Mouse (Mus musculus) stomach, embryonic 14.5 days (tissue): Measurements from ENCODE around the gene Olfr108. TPM values are rescaled to one million over a fixed set of nuclear protein-coding genes. Genes with fewer than 3 reads are reported as not detected.

Experiments used
- ATAC-seq: fragments of 200-750 bp; cut with Nextera tagmentation; 2 replicates; pipeline ENCODE4 v1.8.0; 2017; ENCODE audit warnings: low read depth, moderate TSS enrichment; ENCODE audit not compliant: insufficient number of reproducible peaks, insufficient read depth, low FRiP score
- H3K27ac ChIP-seq: fragments of 300-500 bp; sonication (generic); 2 replicates; pipeline ENCODE4 v1.5.1; 2014; ENCODE audit warnings: mild to moderate bottlenecking, low read length, moderate library complexity, mixed read lengths
- H3K27me3 ChIP-seq: fragments of 300-500 bp; sonication (generic); 2 replicates; pipeline ENCODE4 v1.6.1; 2014; ENCODE audit warnings: low read length, control low read depth, mixed read lengths; ENCODE audit not compliant: control insufficient read depth, insufficient read depth
- H3K36me3 ChIP-seq: fragments of 300-500 bp; sonication (generic); 2 replicates; pipeline ENCODE4 v1.6.1; 2014; ENCODE audit warnings: mild to moderate bottlenecking, control low read depth, low read length, moderate library complexity, mixed read lengths; ENCODE audit not compliant: control insufficient read depth, insufficient read depth
- H3K4me1 ChIP-seq: fragments of 300-500 bp; sonication (generic); 2 replicates; pipeline ENCODE4 v1.6.1; 2014; ENCODE audit warnings: low read length, control low read depth, mixed read lengths; ENCODE audit not compliant: control insufficient read depth, insufficient read depth
- H3K4me2 ChIP-seq: fragments of 300-500 bp; sonication (generic); replicated peaks from 2 replicates; pipeline ENCODE4 v1.6.1; 2014; ENCODE audit warnings: low read depth, low read length, control low read depth
- H3K4me3 ChIP-seq: fragments of 300-500 bp; sonication (generic); 2 replicates; pipeline ENCODE4 v1.5.1; 2014; ENCODE audit warnings: low read depth, low read length, control low read depth
- H3K9ac ChIP-seq: fragments of 300-500 bp; sonication (generic); replicated peaks from 2 replicates; pipeline ENCODE4 v1.6.1; 2014; ENCODE audit warnings: low read depth, mild to moderate bottlenecking, control low read depth, low read length, moderate library complexity, mixed read lengths
- H3K9me3 ChIP-seq: fragments of 300-500 bp; sonication (generic); 2 replicates; pipeline ENCODE4 v1.6.1; 2016; ENCODE audit warnings: low read depth, low read length, control low read depth; ENCODE audit not compliant: control insufficient read depth
- WGBS: fragments of 180-500 bp; shearing (Covaris S2); extraction: QIAGEN DNeasy Blood & Tissue Kit; methylation state at CpG from one replicate; pipeline ENCODE4 v1.1.7; 2014; 5-methylcytosine and 5-hydroxymethylcytosine counted together
- polyA plus RNA-seq: library from polyadenylated mRNA; unstranded; fragments of >200 nt; fragmentation: Nextera tagmentation; extraction: Ambion mirVana; gene quantifications from 2 replicates; pipeline ENCODE4 v1.2.1, GENCODE M21; 2014

Olfr108 gene
- polyA plus RNA-seq, result not detected in 2 replicates

DNA sequence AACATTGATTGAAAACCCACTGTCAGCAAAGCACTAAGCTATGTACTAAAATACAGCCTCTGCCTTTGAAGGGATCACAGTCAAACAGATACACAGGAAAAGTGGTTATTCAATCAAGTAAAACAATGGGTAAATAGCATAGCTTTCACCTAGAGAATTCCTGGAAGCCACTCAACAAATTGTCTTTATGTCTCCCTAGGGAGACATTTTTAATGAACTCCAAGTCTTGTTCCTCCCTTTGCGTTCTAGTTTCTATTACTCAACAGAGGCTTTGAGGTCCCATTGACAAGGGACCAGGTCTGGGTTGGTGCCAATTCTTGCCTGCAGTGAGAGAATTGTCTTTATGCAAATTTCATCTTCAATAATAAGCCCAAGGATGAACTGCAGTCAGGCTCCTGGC, at the start of gene Olfr108:
Gene Olfr108 (plus strand): TSS at position 301 of the 400 bp plus-strand sequence.
- Histone ChIP-seq H3K27me3 (no peaks in the 10 kb centered on the region), H3K9ac (no peak within 1 kb of the TSS), H3K27ac (no peak within 1 kb of the TSS), H3K4me2 (no peak within 1 kb of the TSS), H3K4me1 (no peaks in the 10 kb centered on the region), H3K9me3 (no peaks in the 10 kb centered on the region), H3K4me3 (no peak within 1 kb of the TSS), H3K36me3 (no peaks in the 10 kb centered on the region)
- 85% methylated on average over 1 of the region's 1 CpGs for WGBS
- no peak for ATAC-seq

DNA sequence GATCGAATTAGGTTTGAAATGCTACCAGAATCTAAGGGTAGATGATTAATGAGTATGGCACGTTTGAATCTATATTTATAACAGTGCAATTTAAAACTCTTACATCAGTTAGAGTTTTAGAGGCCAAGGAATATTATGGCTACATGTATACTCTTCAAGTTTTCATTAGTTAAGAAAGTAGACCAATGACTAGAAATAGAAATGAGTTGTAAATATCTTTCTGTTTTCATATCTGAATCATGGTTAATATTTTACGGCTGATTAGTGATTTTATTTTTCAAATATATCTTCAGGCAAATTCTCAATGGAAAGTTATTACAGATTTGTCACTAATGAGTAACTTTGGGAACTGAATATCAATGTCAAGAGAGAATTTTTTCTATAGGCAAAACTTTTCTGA, 46.4 kb upstream of the Olfr108 start, which contains the start of gene Olfr107:
Gene Olfr107 (plus strand): TSS at position 301 of the 400 bp plus-strand sequence.
- WGBS, result 73% methylated on average over 3 of the region's 3 CpGs

DNA sequence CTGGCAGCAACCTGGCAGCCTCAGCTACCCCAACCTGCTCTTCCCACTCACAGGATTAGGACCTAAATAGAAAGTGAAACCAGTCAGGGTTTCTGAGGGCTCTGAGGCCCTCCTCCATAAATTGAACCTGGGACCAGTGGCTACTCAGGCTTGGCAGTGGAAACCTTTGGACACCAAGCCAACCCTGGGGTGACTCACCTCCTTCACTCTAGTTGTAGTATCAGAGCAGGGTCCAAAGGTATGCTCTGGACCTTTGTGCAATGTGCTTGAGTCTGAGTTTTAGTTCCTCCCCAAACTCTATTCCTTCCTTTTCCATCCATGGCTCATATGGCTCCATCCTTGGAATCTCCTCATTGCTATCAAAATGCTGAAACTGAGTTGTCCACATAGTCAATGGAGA, 31.9 kb upstream of the Olfr108 start:
- no peaks in the 10 kb centered on the region for H3K36me3 ChIP-seq
- H3K9ac ChIP-seq, result no peak overlapping the region
- H3K9me3 ChIP-seq, result no peaks in the 10 kb centered on the region
- no peak overlapping the region for H3K4me2 ChIP-seq
- H3K27ac ChIP-seq, result no peak overlapping the region
- no peak for ATAC-seq
- no peaks in the 10 kb centered on the region for H3K4me1 ChIP-seq
- H3K4me3 ChIP-seq, result no peak overlapping the region
- no peaks in the 10 kb centered on the region for H3K27me3 ChIP-seq

More for the DNA sequence above, 46.4 kb upstream of the Olfr108 start, which contains the start of gene Olfr107:
- H3K27ac ChIP-seq, result no peak within 1 kb of the TSS
- no peaks in the 10 kb centered on the region for H3K4me1 ChIP-seq
- no peak within 1 kb of the TSS for H3K4me2 ChIP-seq
- no peak for ATAC-seq
- no peaks in the 10 kb centered on the region for H3K36me3 ChIP-seq
- no peaks in the 10 kb centered on the region for H3K27me3 ChIP-seq
- no peak within 1 kb of the TSS for H3K4me3 ChIP-seq
- H3K9me3 ChIP-seq, result no peaks in the 10 kb centered on the region
- no peak within 1 kb of the TSS for H3K9ac ChIP-seq

DNA sequence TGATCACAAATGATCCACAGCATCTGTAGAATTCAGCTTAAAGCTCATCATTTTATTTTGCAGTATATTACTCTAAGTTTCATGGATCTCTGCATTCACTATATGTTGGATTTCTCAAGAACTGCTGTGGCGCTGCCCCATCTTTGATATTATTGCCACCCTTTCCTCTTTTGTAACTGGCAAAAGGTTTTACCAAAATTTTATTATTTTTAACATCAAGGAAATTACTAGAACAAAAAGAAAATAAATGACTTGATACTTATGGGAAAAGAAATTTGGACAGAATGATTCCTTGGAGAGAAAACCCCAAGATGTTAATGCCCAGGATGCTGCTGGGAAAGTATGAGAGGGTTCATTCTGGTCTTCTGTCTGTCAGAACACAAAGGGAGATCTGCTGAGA, 13.3 kb downstream of the Olfr108 start, which contains the start of gene Olfr109:
Gene Olfr109 (plus strand): TSS at position 301 of the 400 bp plus-strand sequence.
- ATAC-seq, result no peak
- 98% methylated on average over 1 of the region's 1 CpGs for WGBS
- no peaks in the 10 kb centered on the region for H3K27me3 ChIP-seq
- H3K4me2 ChIP-seq, result no peak within 1 kb of the TSS
- no peaks in the 10 kb centered on the region for H3K9me3 ChIP-seq
- H3K4me3 ChIP-seq, result no peak within 1 kb of the TSS
- no peak within 1 kb of the TSS for H3K27ac ChIP-seq
- H3K36me3 ChIP-seq, result no peaks in the 10 kb centered on the region
- H3K4me1 ChIP-seq, result no peaks in the 10 kb centered on the region
- no peak within 1 kb of the TSS for H3K9ac ChIP-seq

DNA sequence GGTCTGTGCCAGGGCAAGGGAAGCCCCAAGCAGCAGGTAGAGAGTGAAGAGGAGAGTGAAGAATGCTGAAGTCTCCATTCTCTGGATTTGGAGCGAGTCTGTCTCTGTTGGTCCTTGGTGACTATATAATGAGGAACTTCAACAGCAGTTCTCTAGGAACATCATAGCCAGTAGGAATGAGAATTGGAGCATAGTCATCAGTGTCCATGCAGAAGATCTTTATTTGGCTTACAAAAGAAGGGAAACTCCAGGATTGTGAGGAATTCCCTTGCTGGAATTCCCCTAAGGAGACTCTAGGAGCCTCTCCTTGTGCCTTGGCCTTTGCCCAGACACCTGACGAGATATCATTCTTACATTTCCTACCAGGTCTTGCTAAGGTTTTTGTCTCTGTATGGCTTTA, 38.2 kb downstream of the Olfr108 start, which contains the start of gene H2-M2:
Gene H2-M2 (minus strand): TSS at position 101 of the 400 bp plus-strand sequence.
- no peaks in the 10 kb centered on the region for H3K27me3 ChIP-seq
- no peak within 1 kb of the TSS for H3K4me3 ChIP-seq
- no peaks in the 10 kb centered on the region for H3K36me3 ChIP-seq
- no peak within 1 kb of the TSS for H3K4me2 ChIP-seq
- no peak within 1 kb of the TSS for H3K9ac ChIP-seq
- no peaks in the 10 kb centered on the region for H3K4me1 ChIP-seq
- WGBS, result 81% methylated on average over 2 of the region's 2 CpGs
- H3K27ac ChIP-seq, result no peak within 1 kb of the TSS
- ATAC-seq, result no peak
- H3K9me3 ChIP-seq, result no peaks in the 10 kb centered on the region

DNA sequence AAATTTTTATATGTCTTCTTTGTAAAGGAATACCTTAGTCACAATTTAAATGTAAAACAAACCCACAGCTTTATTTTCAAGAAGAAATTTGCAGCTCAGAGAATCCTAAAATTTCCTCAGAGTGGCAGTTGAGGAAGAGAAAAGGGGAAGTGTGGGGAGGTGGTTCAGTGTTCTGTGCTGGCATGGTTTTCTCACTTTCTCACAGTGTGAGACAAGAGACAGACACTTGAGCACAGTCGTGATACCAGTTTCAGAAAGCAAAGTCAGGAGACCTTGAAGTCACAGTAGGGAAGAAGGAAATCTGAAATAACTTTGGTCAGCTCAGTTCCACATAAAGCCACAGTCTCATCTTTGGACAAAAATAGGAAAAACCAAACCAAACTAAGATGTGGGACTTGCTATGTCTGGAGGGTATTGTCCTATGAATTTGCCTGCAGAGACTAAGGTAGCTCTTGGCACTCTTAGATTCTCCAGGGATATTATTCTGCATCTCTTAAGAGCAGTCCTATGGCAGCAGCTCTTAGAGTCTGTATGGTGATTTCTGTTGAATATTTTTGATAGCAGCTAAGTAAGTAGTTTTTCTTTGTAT, 46.7 kb downstream of the Olfr108 start, which contains the start of gene Olfr110:
Gene Olfr110 (plus strand): TSS at position 539 of the 589 bp plus-strand sequence.
- no peak for ATAC-seq
- no peak within 1 kb of the TSS for H3K4me2 ChIP-seq
- H3K4me3 ChIP-seq, result no peak within 1 kb of the TSS
- H3K9me3 ChIP-seq, result no peaks in the 10 kb centered on the region
- H3K4me1 ChIP-seq, result no peaks in the 10 kb centered on the region
- H3K27me3 ChIP-seq, result no peaks in the 10 kb centered on the region
- H3K36me3 ChIP-seq, result no peaks in the 10 kb centered on the region
- no peak within 1 kb of the TSS for H3K9ac ChIP-seq
- H3K27ac ChIP-seq, result no peak within 1 kb of the TSS
- WGBS, result 53% methylated on average over 1 of the region's 1 CpGs

Other genes with a start within 250 kb of the Olfr108 start
- gene Olfr94, start 244.5 kb upstream of the Olfr108 start, polyA plus RNA-seq, result not detected in 2 replicates
- not detected in 2 replicates for gene Olfr95, start 232.4 kb upstream of the Olfr108 start, polyA plus RNA-seq
- not detected in 2 replicates for gene Olfr96, start 225.3 kb upstream of the Olfr108 start, polyA plus RNA-seq
- gene Olfr97, start 208.2 kb upstream of the Olfr108 start, polyA plus RNA-seq, result not detected in 2 replicates
- not detected in 2 replicates for gene Olfr98, start 181.7 kb upstream of the Olfr108 start, polyA plus RNA-seq
- gene H2-M3, start 175.3 kb upstream of the Olfr108 start, polyA plus RNA-seq, result 2.9 and 4.3 TPM in 2 replicates
- not detected in 2 replicates for gene Olfr99, start 162.0 kb upstream of the Olfr108 start, polyA plus RNA-seq
- not detected in 2 replicates for gene Olfr101, start 141.2 kb upstream of the Olfr108 start, polyA plus RNA-seq
- not detected in 2 replicates for gene Olfr102, start 128.4 kb upstream of the Olfr108 start, polyA plus RNA-seq
- gene Olfr103, start 105.8 kb upstream of the Olfr108 start, polyA plus RNA-seq, result not detected in 2 replicates
- not detected in 2 replicates for gene Olfr104-ps, start 85.9 kb upstream of the Olfr108 start, polyA plus RNA-seq
- not detected in 2 replicates for gene Olfr105-ps, start 66.4 kb upstream of the Olfr108 start, polyA plus RNA-seq
- not detected in 2 replicates for gene Olfr106-ps, start 55.1 kb upstream of the Olfr108 start, polyA plus RNA-seq
- gene Olfr107, start 46.3 kb upstream of the Olfr108 start, polyA plus RNA-seq, result not detected in 2 replicates
- not detected in 2 replicates for gene Olfr109, start 13.4 kb downstream of the Olfr108 start, polyA plus RNA-seq
- gene H2-M2, start 38.1 kb downstream of the Olfr108 start, polyA plus RNA-seq, result not detected in 2 replicates
- not detected in 2 replicates for gene Olfr110, start 47.0 kb downstream of the Olfr108 start, polyA plus RNA-seq
- not detected in 2 replicates for gene Olfr111, start 62.5 kb downstream of the Olfr108 start, polyA plus RNA-seq
- gene Olfr112, start 124.0 kb downstream of the Olfr108 start, polyA plus RNA-seq, result not detected in 2 replicates
- not detected in 2 replicates for gene Olfr113, start 132.2 kb downstream of the Olfr108 start, polyA plus RNA-seq
- gene Olfr114, start 147.3 kb downstream of the Olfr108 start, polyA plus RNA-seq, result not detected in 2 replicates
- gene Olfr115, start 181.6 kb downstream of the Olfr108 start, polyA plus RNA-seq, result not detected in 2 replicates
- gene Olfr116, start 181.7 kb downstream of the Olfr108 start, polyA plus RNA-seq, result not detected in 2 replicates
- not detected in 2 replicates for gene Olfr117, start 218.3 kb downstream of the Olfr108 start, polyA plus RNA-seq
- gene Olfr118, start 221.5 kb downstream of the Olfr108 start, polyA plus RNA-seq, result not detected in 2 replicates